Mouse (Mus musculus) cortical plate, adult 2 months (tissue): ENCODE results near the gene Sept8.
A peak's percentile ranks its signal among the peaks of the same experiment; 100 is the strongest.

Experiments
- CTCF ChIP-seq: fragments of 200-500 bp; IDR thresholded peaks from 2 replicates; pipeline ENCODE4 v1.5.1; 2011; ENCODE audit warnings: mild to moderate bottlenecking, control low read depth, low read length; ENCODE audit not compliant: insufficient read depth; ENCODE audit errors: extremely low read depth
- POLR2A ChIP-seq: fragments of 200-500 bp; IDR thresholded peaks from 2 replicates; pipeline ENCODE4 v1.6.1; 2011; ENCODE audit warnings: mild to moderate bottlenecking, low read length, control low read depth; ENCODE audit not compliant: insufficient read depth; ENCODE audit errors: extremely low read depth

DNA sequence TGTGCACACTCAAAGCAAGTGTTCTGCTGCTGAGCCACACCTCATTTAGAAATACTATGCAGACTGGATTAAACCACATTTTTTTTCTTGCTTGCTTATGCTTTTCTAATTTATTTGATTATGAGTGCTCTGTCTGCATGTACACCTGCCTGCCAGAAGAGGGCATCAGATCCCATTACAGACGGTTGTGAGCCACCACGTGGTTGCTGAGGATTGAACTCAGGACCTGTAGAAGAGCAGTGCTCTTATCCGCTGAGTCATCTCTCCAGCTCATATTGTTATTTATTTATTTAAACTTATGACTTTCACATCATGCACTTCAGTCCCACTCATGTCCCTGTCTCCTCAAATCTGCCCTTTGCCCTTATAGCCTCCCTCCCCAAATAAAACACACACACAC lies 33.3 kb upstream of the Sept8 start:
- TF ChIP-seq CTCF (peak; percentile 37), POLR2A (no peak)
